Mouse (Mus musculus): ENCODE results near the gene Dyrk1a. TPM values are rescaled to one million over a fixed set of nuclear protein-coding genes. Genes with fewer than 3 reads are reported as not detected.
A peak's percentile ranks its signal among the peaks of the same experiment; 100 is the strongest.

Dyrk1a gene
- polyA plus RNA-seq, 1 experiment = 16.0 TPM

DNA sequence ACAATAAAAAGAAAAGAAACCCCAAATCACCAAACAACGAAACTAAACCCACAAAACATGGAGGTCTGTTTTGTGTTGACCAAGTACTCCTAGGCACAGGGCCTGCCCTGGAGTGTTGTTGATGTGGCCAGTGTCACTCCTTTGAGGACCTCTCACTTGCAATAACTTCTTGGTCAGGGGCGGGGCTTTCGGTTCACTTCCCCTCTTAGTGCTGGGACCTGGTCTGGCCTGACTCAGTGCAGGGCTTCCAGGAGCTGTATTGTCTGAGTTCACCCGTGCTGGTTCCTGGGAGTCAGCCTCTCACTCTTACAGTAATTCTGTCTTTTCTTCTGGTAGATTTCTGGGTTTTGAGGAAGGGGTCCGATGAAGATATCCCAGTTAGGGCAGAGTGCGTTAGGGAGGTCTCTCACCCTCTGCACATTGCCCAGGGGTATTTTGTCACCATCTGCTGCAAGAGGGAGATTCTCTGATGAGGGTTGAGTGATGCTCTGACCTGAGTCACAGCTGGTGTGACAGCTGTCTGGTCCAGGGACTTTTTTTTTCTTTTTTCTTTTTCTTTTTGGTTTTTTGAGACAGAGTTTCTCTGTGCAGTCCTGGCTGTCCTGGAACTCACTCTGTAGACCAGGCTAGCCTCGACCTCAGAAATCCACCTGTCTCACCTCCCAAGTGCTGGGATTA, 150.8 kb downstream of the Dyrk1a start:
- Histone ChIP-seq H3K4me3 (ENCODE audit: insufficient read depth, low read depth, low read length) (no peak overlapping the region), H3K4me1 (ENCODE audit: control insufficient read depth, insufficient read depth, insufficient read length, low read length) (no peaks in the 10 kb centered on the region), H3K27ac (replicated peaks; ENCODE audit: low read depth, low read length) (no peak overlapping the region)

DNA sequence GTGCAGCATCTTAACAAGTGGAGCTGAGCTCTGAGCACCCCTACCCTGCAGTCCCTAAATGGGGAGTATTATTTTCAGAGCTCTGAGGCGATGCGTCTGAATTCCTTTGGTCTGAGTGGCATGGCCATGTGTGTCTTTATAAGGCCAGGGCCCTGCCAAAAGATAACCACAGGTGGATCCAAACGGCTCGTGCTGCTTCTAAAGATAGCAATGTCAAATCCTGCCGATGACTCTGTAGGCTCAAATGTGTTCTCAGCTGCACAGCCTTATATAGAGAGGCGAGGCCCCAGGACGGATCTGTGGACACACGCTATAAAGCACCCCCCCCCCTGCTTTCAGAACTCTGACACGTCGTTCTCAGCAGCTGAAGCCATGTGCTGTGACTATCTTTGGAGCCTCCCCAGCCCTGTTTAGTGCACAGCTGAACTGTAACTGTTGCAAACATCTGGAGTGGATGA, 151.8 kb downstream of the Dyrk1a start:
- H3K4me3 ChIP-seq (ENCODE audit: insufficient read depth, low read depth, low read length) = no peak overlapping the region
- no peak overlapping the region for H3K27ac ChIP-seq (replicated peaks; ENCODE audit: low read depth, low read length)
- no peaks in the 10 kb centered on the region for H3K4me1 ChIP-seq (ENCODE audit: control insufficient read depth, insufficient read depth, insufficient read length, low read length)

DNA sequence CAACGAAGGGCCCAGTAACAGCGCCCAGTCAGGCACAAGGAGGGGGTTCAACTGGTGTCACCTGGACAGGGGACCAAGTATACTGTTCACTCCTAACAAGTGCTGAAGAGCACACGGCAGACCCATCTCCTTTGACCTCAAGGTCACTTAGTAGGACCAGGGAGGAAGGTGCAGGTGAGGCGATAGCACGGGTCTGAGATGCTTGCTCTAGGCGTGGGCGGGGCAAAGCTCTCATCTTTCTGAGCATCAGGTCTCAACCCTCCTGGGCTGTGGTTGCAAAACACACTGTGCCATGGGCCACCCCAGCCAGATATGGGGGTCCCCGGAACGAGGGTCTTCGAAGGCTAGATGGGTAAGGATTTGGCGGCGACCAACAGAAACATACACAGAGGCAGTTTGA, 153.1 kb downstream of the Dyrk1a start:
- Histone ChIP-seq H3K4me1 (ENCODE audit: control insufficient read depth, insufficient read depth, insufficient read length, low read length) (no peaks in the 10 kb centered on the region), H3K27ac (replicated peaks; ENCODE audit: low read depth, low read length) (no peak overlapping the region), H3K4me3 (ENCODE audit: insufficient read depth, low read depth, low read length) (no peak overlapping the region)

DNA sequence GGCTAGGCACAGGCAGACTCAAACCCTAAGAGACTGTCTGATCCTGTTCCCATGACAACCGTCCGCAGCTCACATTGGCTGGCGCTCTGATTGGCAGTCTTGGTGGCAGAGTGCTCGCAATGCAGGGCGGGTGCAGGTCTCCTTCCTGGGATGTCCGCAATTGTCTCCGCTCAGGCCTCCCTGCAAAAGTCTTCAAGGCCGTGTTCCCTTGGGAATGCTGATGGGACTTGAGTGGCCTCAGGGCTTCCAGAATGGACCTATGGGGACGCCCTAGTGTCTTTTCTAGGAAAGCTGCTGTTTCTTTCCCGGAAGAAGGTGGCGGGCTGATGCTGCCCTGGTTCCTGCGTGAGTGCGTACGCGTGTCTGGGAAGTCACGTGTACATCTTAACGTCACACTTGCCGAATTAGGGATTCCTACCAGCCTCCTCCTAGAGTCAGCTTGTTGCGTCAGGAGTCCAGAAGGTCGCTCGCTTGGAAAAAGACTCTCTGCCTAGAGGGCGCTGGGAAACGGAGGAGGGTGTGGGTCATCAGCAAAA, 154.3 kb downstream of the Dyrk1a start:
- H3K4me3 ChIP-seq (ENCODE audit: insufficient read depth, low read depth, low read length) = peak overlapping the region; percentile 53
- H3K4me1 ChIP-seq (ENCODE audit: control insufficient read depth, insufficient read depth, insufficient read length, low read length) = no peaks in the 10 kb centered on the region
- no peak overlapping the region; the same call in 1 of the 2 replicates for H3K27ac ChIP-seq (replicated peaks; ENCODE audit: low read depth, low read length)

DNA sequence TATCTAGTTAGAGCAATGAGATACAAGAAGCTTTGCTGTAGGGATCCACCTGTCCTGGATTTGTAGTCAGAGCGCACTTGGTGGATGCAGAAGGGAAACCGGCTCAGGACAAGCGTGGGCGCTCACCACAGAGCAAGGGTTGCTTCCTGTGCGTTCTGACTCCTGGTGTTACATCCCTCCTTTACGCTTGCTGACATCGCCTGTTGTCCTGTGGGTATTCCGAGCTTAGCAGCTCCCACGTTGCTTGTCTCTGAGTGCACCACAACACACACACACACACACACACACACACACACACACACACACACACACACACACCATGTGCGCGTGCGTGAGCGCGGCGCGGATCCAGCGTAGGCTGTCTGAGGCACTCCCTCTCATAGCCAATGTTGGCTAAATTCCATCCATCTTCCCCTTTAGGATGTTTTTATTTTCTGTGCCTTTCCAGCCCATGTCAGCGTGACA, 155.0 kb downstream of the Dyrk1a start:
- H3K4me3 ChIP-seq (ENCODE audit: insufficient read depth, low read depth, low read length) = peak overlapping the region; percentile 53
- H3K27ac ChIP-seq (replicated peaks; ENCODE audit: low read depth, low read length) = no peak overlapping the region
- no peaks in the 10 kb centered on the region for H3K4me1 ChIP-seq (ENCODE audit: control insufficient read depth, insufficient read depth, insufficient read length, low read length)

DNA sequence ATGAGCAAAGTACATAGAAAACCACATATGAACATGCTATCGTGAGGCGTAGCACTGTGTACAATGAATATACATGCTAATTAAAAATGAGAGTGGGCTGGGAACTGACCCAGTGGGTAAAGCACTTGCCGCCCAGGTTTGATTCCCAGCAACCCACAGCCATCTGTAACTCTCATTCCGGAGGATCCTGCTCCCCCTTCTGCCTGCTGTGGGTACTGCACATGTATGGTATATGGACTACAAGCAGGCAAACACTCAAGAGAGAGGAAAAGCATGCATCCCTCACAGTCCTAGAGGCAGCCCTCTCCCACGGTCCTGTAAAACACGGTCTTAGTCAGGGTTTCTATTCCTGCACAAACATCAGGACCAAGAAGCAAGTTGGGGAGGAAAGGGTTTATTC, 159.4 kb downstream of the Dyrk1a start:
- Histone ChIP-seq H3K4me1 (ENCODE audit: control insufficient read depth, insufficient read depth, insufficient read length, low read length) (no peaks in the 10 kb centered on the region), H3K27ac (replicated peaks; ENCODE audit: low read depth, low read length) (no peak overlapping the region), H3K4me3 (ENCODE audit: insufficient read depth, low read depth, low read length) (no peak overlapping the region)

DNA sequence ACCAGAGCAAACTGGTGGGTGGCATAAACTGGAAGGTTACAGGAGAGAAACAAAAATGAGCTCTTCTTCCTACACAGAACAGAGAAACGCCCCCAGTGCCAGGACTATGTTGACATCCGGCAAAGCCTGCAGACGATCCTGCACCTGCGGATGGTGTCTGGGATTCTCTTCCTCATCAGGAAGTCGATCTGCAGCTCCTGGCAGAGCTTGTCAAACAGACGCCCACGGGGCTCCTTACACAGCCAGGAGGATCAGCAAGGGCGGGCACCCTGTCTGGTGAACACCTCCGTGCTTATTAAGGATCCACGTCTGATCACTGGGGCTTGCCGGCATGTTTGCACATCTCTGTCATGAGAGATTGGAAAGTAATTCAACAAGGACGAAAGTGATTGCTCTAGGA, 161.2 kb downstream of the Dyrk1a start:
- no peak overlapping the region for H3K4me3 ChIP-seq (ENCODE audit: insufficient read depth, low read depth, low read length)
- no peaks in the 10 kb centered on the region for H3K4me1 ChIP-seq (ENCODE audit: control insufficient read depth, insufficient read depth, insufficient read length, low read length)

DNA sequence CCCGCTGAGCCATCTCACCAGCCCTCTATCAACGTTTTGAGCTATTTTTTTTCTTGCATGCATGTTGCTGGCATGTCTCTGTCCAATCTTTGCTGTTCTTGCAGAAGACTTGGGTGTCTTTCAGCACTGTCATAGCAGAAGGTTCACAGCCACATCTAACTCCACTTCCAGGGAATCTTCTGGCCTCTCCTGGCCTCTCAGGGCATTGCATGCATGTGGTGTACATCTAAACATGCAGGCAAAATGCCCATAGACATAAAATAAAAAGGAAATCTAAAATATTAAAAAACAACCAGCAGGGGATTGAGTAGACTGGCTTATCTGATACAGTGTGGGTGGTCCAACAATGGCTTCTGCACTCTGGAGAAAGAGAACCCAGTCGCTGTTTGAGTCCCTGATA, 165.7 kb downstream of the Dyrk1a start:
- no peaks in the 10 kb centered on the region for H3K4me1 ChIP-seq (ENCODE audit: control insufficient read depth, insufficient read depth, insufficient read length, low read length)
- H3K27ac ChIP-seq (replicated peaks; ENCODE audit: low read depth, low read length) = no peak overlapping the region
- no peak overlapping the region for H3K4me3 ChIP-seq (ENCODE audit: insufficient read depth, low read depth, low read length)

More for the DNA sequence above, 161.2 kb downstream of the Dyrk1a start:
- no peak overlapping the region for H3K27ac ChIP-seq (replicated peaks; ENCODE audit: low read depth, low read length)

DNA sequence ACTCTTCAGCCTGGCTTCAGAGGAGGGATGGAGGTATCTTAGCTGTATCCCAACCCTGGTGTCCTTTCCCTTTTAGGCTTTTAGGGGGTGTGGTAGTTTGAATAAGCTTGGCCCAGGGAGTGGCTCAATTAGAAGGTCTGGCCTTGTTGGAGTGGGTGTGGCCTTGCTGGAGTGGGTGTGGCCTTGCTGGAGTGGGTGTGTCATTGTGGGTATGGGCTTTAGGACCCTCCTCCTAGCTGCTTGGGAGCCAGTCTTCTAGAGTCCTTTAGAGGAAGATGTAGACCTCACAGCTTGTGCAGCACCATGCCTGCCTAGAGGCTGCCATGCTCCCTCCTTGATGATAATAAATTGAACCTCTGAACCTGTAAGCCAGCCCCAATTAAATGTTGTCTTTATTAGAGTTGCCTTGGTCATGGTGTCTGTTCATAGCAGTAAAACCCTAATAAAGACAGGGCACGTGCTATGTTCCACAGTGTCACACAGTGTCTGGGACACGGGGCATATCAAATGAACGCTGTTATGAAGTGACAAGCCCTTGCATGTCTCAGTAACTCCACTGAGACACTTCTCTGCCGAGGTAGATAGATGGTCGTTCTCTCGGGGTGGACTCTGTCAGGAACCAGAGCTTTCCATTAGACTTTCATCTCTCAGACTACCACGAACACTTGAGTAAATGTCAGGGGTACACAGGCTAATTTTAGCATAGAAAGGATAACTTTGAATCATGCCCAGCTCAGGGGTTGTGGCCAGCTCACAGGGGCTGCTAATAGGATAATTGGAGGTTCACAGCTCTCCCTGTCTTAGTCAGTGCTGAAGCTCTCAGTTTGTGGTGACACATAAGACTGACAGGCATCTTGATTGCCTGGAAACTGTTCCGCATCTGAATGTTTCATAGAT, 166.9 kb downstream of the Dyrk1a start:
- no peak overlapping the region for H3K27ac ChIP-seq (replicated peaks; ENCODE audit: low read depth, low read length)
- H3K4me3 ChIP-seq (ENCODE audit: insufficient read depth, low read depth, low read length) = no peak overlapping the region
- H3K4me1 ChIP-seq (ENCODE audit: control insufficient read depth, insufficient read depth, insufficient read length, low read length) = no peaks in the 10 kb centered on the region

DNA sequence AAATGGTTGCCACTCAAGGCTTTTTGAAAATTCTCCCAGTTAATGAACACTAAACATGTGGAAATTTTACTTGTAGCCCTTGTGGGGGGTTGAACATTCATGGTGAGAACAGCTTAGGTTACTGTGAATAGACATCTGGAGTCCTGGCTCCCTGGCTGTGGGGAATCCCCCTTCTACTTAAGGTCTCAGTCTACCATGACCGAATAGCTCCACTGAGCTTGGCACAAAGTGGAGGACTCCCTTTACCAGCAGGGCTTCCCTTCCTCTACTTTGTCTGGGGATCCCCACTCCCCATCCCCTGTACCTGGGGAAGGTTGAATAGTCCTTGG, 167.5 kb downstream of the Dyrk1a start:
- no peak overlapping the region for H3K27ac ChIP-seq (replicated peaks; ENCODE audit: low read depth, low read length)

DNA sequence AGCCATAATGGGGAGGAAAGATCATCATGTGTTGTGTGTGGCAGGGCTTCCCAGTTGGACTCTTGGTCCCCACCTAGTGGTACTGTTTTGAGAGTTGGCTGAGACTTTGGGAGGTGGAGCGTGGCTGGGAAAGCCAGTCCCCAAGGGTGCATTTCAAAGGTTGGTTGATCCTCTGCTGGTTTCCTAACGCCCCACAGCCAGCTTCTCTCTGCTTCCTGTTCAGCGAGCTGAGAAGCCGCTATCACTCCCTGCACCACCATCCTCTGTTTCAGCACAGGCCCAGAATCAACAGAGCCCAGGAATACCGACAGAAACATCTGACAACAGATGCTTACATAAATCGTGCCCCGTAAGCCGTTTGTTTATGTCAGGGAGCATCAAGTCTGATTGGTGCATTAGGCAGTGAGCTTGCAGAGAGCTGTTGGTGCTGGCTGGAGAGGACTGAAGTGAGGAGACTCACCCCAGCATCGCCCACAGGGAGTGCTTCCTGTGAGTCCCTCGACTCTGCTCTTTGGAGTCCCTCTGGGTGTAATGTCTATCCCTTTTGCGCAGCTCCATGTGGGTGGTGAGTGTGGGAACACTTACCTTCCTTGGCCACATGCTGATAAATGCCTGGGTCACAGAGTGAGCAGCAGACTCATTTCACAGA, 174.2 kb downstream of the Dyrk1a start:
- Histone ChIP-seq H3K27ac (replicated peaks; ENCODE audit: low read depth, low read length) (no peak overlapping the region), H3K4me1 (ENCODE audit: control insufficient read depth, insufficient read depth, insufficient read length, low read length) (peaks cover 3% of the 10 kb centered on the region; the same call in 1 of the 2 replicates), H3K4me3 (ENCODE audit: insufficient read depth, low read depth, low read length) (no peak overlapping the region)

More for the DNA sequence above, 167.5 kb downstream of the Dyrk1a start:
- no peaks in the 10 kb centered on the region for H3K4me1 ChIP-seq (ENCODE audit: control insufficient read depth, insufficient read depth, insufficient read length, low read length)
- no peak overlapping the region for H3K4me3 ChIP-seq (ENCODE audit: insufficient read depth, low read depth, low read length)

DNA sequence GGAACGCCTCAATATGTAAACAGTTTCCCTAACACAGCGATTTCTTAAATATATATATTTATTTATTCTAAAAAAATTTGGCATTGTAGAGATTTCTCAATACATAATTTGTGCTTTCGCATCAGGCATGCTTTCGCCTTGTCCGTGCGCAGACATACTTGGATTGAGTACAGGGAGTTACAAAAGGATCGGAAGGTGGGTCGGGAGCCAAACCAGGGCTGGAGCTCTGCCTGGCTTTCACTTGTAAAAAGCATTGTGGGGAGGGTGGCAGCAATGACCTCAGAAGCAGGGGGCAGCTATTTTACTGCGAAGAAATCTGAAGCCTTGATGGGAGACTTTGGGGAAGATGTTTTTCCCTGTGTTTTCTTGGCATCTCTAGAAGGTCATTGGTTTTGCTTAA, 175.2 kb downstream of the Dyrk1a start:
- Histone ChIP-seq H3K27ac (replicated peaks; ENCODE audit: low read depth, low read length) (no peak overlapping the region), H3K4me3 (ENCODE audit: insufficient read depth, low read depth, low read length) (no peak overlapping the region), H3K4me1 (ENCODE audit: control insufficient read depth, insufficient read depth, insufficient read length, low read length) (peaks cover 3% of the 10 kb centered on the region; the same call in 1 of the 2 replicates)

Data from brown adipose tissue, adult 24 weeks (tissue).